Mouse (Mus musculus): ENCODE measurements around the gene Slc1a5.

Slc1a5 gene

GRCm38 (mm10) chr7:16846775-16847174 is 65.6 kb downstream of the Slc1a5 start:
- no peak for DNase-seq (ENCODE audit: low spot score in 2 of 2)

- DNase-seq (ENCODE audit: low spot score in 2 of 2) = no peak
These were observed 66.4 kb downstream of the Slc1a5 start for GRCm38 (mm10) chr7:16847507-16847906.

Data from urinary bladder, postnatal 4 days (tissue).